Mouse (Mus musculus) E14TG2a.4 (cell line): ENCODE data around the gene Cyfip2.

Experiments used
- CTCF ChIP-seq: conservative IDR thresholded peaks from 2 replicates; pipeline ENCODE4 v1.5.1; 2014; ENCODE audit warnings: low read length
- NANOG ChIP-seq: IDR thresholded peaks from 2 replicates; pipeline ENCODE4 v1.6.1; 2014; ENCODE audit warnings: borderline replicate concordance, low read length, mixed read lengths

- TF ChIP-seq CTCF (no peak), NANOG (no peak)
These were observed 4.2 kb downstream of the Cyfip2 start for GRCm38 (mm10) chr11:46308271-46308974.
